Comparison of ENCODE assay signal across 20 mouse cellular contexts in the genomic region with DNA sequence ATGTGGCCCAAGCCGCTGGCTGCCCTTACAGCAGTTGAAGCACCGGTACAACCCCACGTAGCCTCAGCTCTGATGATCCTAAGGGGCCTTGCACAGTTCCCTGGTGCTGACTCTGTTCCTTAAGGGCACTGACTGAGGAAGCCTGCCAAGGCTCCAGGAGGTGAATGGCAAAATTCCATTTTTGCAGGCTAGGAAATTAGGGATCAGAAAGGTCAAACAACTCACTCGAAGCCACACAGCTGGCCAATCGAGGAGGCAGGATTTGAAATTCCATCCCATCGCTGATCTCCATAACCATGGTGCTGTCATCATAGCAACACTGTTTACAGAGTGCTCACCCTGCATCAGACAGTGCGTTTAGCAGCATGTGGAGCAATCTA. TPM values are rescaled to one million over a fixed set of nuclear protein-coding genes. Genes with fewer than 3 reads are reported as not detected.
DNase-seq lines count a peak whose midpoint lies in the region; ATAC-seq and TF ChIP-seq lines count a peak whose summit lies in the region.
"Had no signal": no experiment of that assay in that cellular context is flagged by ENCODE, and none has a peak within 500 bp of the region (broad histone marks: within the 10 kb centered on the region; RNA-seq: fewer than 3 reads in every experiment).

No protein-coding gene starts in this region.

- POLR2A ChIA-PET in Patski (lab: Charles Lee) = no interaction called here

- H3K9ac ChIP-seq in liver, embryonic 13.5 days = no peak overlapping the region; the same call in 1 of the 2 replicates

- ATAC-seq in liver, embryonic 13.5 days (ENCODE audit: low read depth) = no peak
- no peak for ATAC-seq in Patski
- ATAC-seq: activated CD4-positive, CD25-positive, alpha-beta regulatory T cell, adult 4 months had no signal

- H3K4me3 ChIP-seq in liver, embryonic 13.5 days (replicated peaks) = no peak overlapping the region
- H3K4me3 ChIP-seq: heart, embryonic 13.5 days had no signal

- TF ChIP-seq CTCF in Patski (IDR thresholded peaks at IDR 0.05) = no peak

- no peak overlapping the region for H3K4me2 ChIP-seq in liver, embryonic 13.5 days
- H3K4me2 ChIP-seq: heart, embryonic 13.5 days had no signal

- H3K27me3 ChIP-seq in liver, embryonic 13.5 days = no peaks in the 10 kb centered on the region
- no peaks in the 10 kb centered on the region for H3K27me3 ChIP-seq in Patski

- no peaks in the 10 kb centered on the region for H3K36me3 ChIP-seq in liver, embryonic 13.5 days
- H3K36me3 ChIP-seq: heart, embryonic 13.5 days had no signal

- 73% methylated on average over 7 of the region's 7 CpGs for WGBS in liver, embryonic 13.5 days (ENCODE audit: insufficient replicate concordance)

- peak; percentile 91 for DNase-seq in heart, adult 11 months
- no peak for DNase-seq in heart, adult 18-20 months
- no peak for DNase-seq in liver, embryonic 13.5 days
- DNase-seq in liver (no peak), Patski (ENCODE audit: low read depth, low spot score) (peak; percentile 22)
- DNase-seq in kidney, postnatal 10 days = peak; percentile 75
- no peak for DNase-seq in cerebellum, adult 9-10 months
- DNase-seq in frontal cortex, postnatal 14 days (ENCODE audit: low spot score in 2 of 2) = no peak
- DNase-seq: B cell, adult 2 months; cerebellum, adult 8-10 months; right cerebral cortex, postnatal 25 days; thymus, adult 2 months had no signal

- in situ Hi-C loops in Patski (cut with MboI; ENCODE audit: low pct_unique_long_range_greater_than_20kb) = no loop called here

- H3K4me1 ChIP-seq in liver, embryonic 13.5 days (replicated peaks) = peaks cover 63% of the 10 kb centered on the region

- peak overlapping the region; percentile 97; the same call in 1 of the 2 replicates for H3K27ac ChIP-seq in liver, embryonic 13.5 days
- H3K27ac ChIP-seq: heart, embryonic 13.5 days; macrophage had no signal

- no peaks in the 10 kb centered on the region for H3K9me3 ChIP-seq in liver, embryonic 13.5 days (replicated peaks)
- H3K9me3 ChIP-seq: heart, embryonic 13.5 days had no signal

- CTCF ChIA-PET in Patski (lab: Charles Lee) = no interaction called here

RNA-seq across cellular contexts. Expression of gene Adra2b, which starts 15.6 kb away (rescaled TPM):
- under 1 TPM; 0.72 to 0.77 TPM for total RNA-seq in heart, adult 18-20 months (2021)
- polyA plus RNA-seq in liver, embryonic 13.5 days (2015; fragmentation: Nextera tagmentation; extraction: Ambion mirVana) = 29.4 and 32.4 TPM in 2 replicates
- polyA plus RNA-seq in Patski (2021) = not detected
- polyA plus RNA-seq: activated CD4-positive, CD25-positive, alpha-beta regulatory T cell, adult 4 months; macrophage had no signal

RNA-seq across cellular contexts. Expression of gene Astl, which starts 40.2 kb away (rescaled TPM):
- not detected for total RNA-seq in heart, adult 18-20 months (2021)
- polyA plus RNA-seq in liver, embryonic 13.5 days (2015; fragmentation: Nextera tagmentation; extraction: Ambion mirVana) = not detected in 2 replicates
- not detected for polyA plus RNA-seq in Patski (2021)
- total RNA-seq: ES-E14; layer of hippocampus, adult 18-20 months; left cerebral cortex, postnatal 10 days had no signal
- polyA plus RNA-seq: brain, embryonic 14.5 days; heart, embryonic 13.5 days; hindbrain, embryonic 16.5 days; macrophage had no signal

RNA-seq across cellular contexts. Expression of gene Dusp2, which starts 42.6 kb away (rescaled TPM):
- 1 to 10 TPM in 1 of 2 experiments, under 1 TPM in 1; 0.57 to 2.0 TPM for total RNA-seq in heart, adult 18-20 months (2021)
- polyA plus RNA-seq in liver, embryonic 13.5 days (2015; fragmentation: Nextera tagmentation; extraction: Ambion mirVana) = 2.7 and 2.8 TPM in 2 replicates
- polyA plus RNA-seq in Patski (2021) = 7.0 TPM

RNA-seq across cellular contexts. Expression of gene Gpat2, which starts 46.4 kb away (rescaled TPM):
- not detected for total RNA-seq in heart, adult 18-20 months (2021)
- 0.35 and 0.39 TPM in 2 replicates for polyA plus RNA-seq in liver, embryonic 13.5 days (2015; fragmentation: Nextera tagmentation; extraction: Ambion mirVana)
- polyA plus RNA-seq in Patski (2021) = 0.05 TPM
- polyA plus RNA-seq: macrophage had no signal

Comparison
In these comparisons a context has a peak if more than half of its experiments do, and no peak if none do; other contexts are left out.
1. DNase-seq: peak in heart, adult 11 months (single experiment), Patski (single experiment) and kidney, postnatal 10 days (single experiment); none in heart, adult 18-20 months (0 of 2), liver, embryonic 13.5 days (single experiment), liver (single experiment), cerebellum, adult 9-10 months (single experiment) and frontal cortex, postnatal 14 days (0 of 2).
2. RNA of gene Adra2b, which starts 15.6 kb away (polyA plus RNA-seq): 29.4 to 32.4 TPM in liver, embryonic 13.5 days; not detected in Patski (single experiment); every median in the first group is over 10 times any median in the second.